Mouse (Mus musculus) midbrain, embryonic 16.5 days (tissue): ENCODE measurements around the gene Bsn. TPM values are rescaled to one million over a fixed set of nuclear protein-coding genes. Genes with fewer than 3 reads are reported as not detected.

ENCODE experiments used
- ATAC-seq: fragments of 200-750 bp; cut with Nextera tagmentation; 2 replicates; pipeline ENCODE4 v1.8.0; 2017; ENCODE audit warnings: moderate TSS enrichment
- H3K27ac ChIP-seq: fragments of 300-500 bp; sonication (generic); 2 replicates; pipeline ENCODE4 v1.5.1; 2014; ENCODE audit warnings: mild to moderate bottlenecking, low read length, mixed read lengths
- H3K27me3 ChIP-seq: fragments of 300-500 bp; sonication (generic); 2 replicates; pipeline ENCODE4 v1.6.1; 2014; ENCODE audit warnings: low read depth, low read length, mixed read lengths; ENCODE audit not compliant: control insufficient read depth, insufficient read depth
- H3K36me3 ChIP-seq: fragments of 300-500 bp; sonication (generic); 2 replicates; pipeline ENCODE4 v1.6.1; 2014; ENCODE audit warnings: mild to moderate bottlenecking, low read length, moderate library complexity, mixed read lengths; ENCODE audit not compliant: control insufficient read depth, insufficient read depth
- H3K4me1 ChIP-seq: fragments of 300-500 bp; sonication (generic); 2 replicates; pipeline ENCODE4 v1.6.1; 2014; ENCODE audit warnings: mild to moderate bottlenecking, low read length, mixed read lengths; ENCODE audit not compliant: control insufficient read depth, insufficient read depth
- H3K4me2 ChIP-seq: fragments of 300-500 bp; sonication (generic); 2 replicates; pipeline ENCODE4 v1.6.1; 2014; ENCODE audit warnings: mild to moderate bottlenecking, low read length, mixed read lengths
- H3K4me3 ChIP-seq: fragments of 300-500 bp; sonication (generic); 2 replicates; pipeline ENCODE4 v1.5.1; 2014; ENCODE audit warnings: low read depth, mild to moderate bottlenecking, low read length, moderate library complexity, mixed read lengths
- H3K9ac ChIP-seq: fragments of 300-500 bp; sonication (generic); 2 replicates; pipeline ENCODE4 v1.6.1; 2014; ENCODE audit warnings: low read depth, low read length, mixed read lengths
- H3K9me3 ChIP-seq: fragments of 300-500 bp; sonication (generic); replicated peaks from 2 replicates; pipeline ENCODE4 v1.6.1; 2014; ENCODE audit warnings: mild to moderate bottlenecking, low read length, mixed read lengths; ENCODE audit not compliant: control insufficient read depth, poor library complexity, severe bottlenecking
- WGBS: fragments of 180-500 bp; shearing (Covaris S2); extraction: QIAGEN DNeasy Blood & Tissue Kit; methylation state at CpG from one replicate; pipeline ENCODE4 v1.1.7; 2014; 5-methylcytosine and 5-hydroxymethylcytosine counted together
- polyA plus RNA-seq: library from polyadenylated mRNA; unstranded; fragments of >200 nt; fragmentation: Nextera tagmentation; extraction: Ambion mirVana; gene quantifications from 2 replicates; pipeline ENCODE4 v1.2.1, GENCODE M21; 2015

The Bsn gene
- polyA plus RNA-seq, 1 experiment from 2014 or later = 8.6 TPM

DNA sequence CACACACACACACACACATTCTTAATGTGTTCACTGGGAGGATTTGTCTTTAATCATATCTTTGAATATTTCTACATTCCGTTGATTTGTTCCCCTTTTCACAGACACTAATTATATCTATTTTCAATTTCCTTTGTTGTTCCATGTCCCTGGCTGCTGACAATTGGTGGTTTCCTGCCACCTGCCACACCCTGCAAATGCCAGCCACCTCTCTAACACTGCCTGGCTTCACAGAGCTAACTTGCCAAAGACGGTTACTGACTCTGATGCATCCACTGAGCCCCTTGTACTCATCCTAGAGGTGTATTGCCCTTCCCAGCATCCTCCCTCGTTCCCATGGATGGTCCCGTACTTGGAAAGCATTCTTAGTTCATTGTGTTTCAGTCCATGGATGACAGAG, 43.7 kb downstream of the Bsn start:
- Histone ChIP-seq H3K36me3 (no peaks in the 10 kb centered on the region), H3K9me3 (no peaks in the 10 kb centered on the region), H3K4me3 (no peak overlapping the region), H3K4me2 (no peak overlapping the region), H3K27me3 (no peaks in the 10 kb centered on the region), H3K9ac (no peak overlapping the region), H3K4me1 (no peaks in the 10 kb centered on the region), H3K27ac (no peak overlapping the region)
- WGBS = 70% methylated on average over 4 of the region's 4 CpGs
- no peak for ATAC-seq

GRCm38 (mm10) chr9:108145740-108146139, 44.4 kb downstream of the Bsn start:
- no peaks in the 10 kb centered on the region for H3K4me1 ChIP-seq
- 72% methylated on average over 6 of the region's 6 CpGs for WGBS
- no peak overlapping the region for H3K4me2 ChIP-seq
- H3K27ac ChIP-seq = no peak overlapping the region
- no peaks in the 10 kb centered on the region for H3K27me3 ChIP-seq
- H3K36me3 ChIP-seq = no peaks in the 10 kb centered on the region
- H3K9me3 ChIP-seq = no peaks in the 10 kb centered on the region
- H3K4me3 ChIP-seq = no peak overlapping the region
- ATAC-seq = no peak
- no peak overlapping the region for H3K9ac ChIP-seq

DNA sequence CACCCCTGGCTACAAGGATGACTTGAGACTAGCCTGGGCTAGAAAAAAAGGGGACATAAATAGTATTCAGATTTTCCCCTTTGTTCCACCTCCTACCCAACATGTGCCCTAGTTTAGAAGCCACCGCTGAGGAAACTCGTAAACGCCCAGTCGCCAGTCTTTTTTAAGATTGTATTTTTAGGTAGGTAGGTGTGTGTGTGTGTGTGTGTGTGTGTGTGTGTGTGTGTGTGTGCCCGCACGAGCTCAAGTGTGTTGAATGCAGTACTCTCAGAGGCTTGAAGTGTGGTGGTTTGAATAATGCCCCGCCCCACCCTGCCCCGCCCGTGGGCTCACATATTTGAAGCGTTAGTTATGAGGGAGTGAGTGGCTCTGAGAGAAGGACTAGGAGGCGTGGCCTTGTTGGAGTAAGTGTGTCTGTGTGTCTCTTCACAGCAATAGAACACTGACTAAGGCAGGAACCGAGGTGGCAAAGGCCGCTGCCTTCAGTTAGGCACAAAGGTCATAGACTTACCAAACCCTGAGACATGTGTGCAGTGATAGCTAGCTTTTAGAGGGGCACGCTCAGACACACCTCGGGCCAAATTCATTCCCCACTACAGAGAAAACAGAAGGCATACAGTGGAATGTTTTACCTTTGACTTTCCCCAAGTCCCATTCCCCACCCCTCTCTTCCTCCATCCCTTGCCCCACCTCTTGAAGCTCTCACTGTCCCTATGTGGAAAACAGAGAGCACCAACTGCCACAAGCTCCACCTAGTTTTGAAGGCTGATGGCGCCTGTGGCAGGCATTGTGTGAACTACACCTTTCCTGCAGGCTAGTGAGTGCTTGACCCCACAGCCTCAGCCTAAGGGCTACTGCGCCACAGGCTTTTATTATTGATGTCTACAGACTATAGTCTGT, 45.6 kb downstream of the Bsn start:
- no peak overlapping the region for H3K27ac ChIP-seq
- no peaks in the 10 kb centered on the region for H3K9me3 ChIP-seq
- H3K27me3 ChIP-seq = no peaks in the 10 kb centered on the region
- H3K4me1 ChIP-seq = no peaks in the 10 kb centered on the region
- no peak overlapping the region for H3K4me3 ChIP-seq
- H3K36me3 ChIP-seq = no peaks in the 10 kb centered on the region
- H3K4me2 ChIP-seq = no peak overlapping the region
- 83% methylated on average over 17 of the region's 17 CpGs for WGBS
- ATAC-seq = no peak
- H3K9ac ChIP-seq = no peak overlapping the region

- Histone ChIP-seq H3K9ac (no peak overlapping the region), H3K4me1 (no peaks in the 10 kb centered on the region), H3K4me3 (no peak overlapping the region), H3K27me3 (no peaks in the 10 kb centered on the region), H3K27ac (no peak overlapping the region), H3K4me2 (no peak overlapping the region), H3K36me3 (peaks cover 8% of the 10 kb centered on the region), H3K9me3 (no peaks in the 10 kb centered on the region)
- 92% methylated on average over 2 of the region's 2 CpGs for WGBS
- no peak for ATAC-seq
These were observed 46.7 kb downstream of the Bsn start for GRCm38 (mm10) chr9:108143470-108143869.

DNA sequence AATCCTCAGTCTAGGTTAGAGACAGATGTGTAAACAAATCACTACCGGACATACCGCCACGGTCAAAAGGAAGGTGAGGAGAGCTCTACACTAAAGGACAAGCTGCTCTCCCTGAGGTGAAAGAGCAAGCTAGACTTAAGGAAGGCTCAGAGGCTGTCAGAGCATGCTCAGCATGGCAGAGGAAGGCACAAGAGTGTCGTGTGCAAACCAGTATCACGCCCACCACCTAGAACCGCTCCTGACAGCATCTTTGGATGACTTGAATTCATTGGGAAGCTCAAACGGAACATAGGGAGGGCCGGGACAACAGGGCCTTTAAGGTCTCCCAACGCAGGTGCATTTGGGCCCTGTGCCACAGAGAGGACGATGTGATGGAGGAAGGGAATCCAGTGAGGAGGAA, 48.8 kb downstream of the Bsn start:
- no peak overlapping the region for H3K27ac ChIP-seq
- H3K4me3 ChIP-seq = no peak overlapping the region
- WGBS = 85% methylated on average over 10 of the region's 10 CpGs
- H3K36me3 ChIP-seq = peaks cover 8% of the 10 kb centered on the region
- H3K9me3 ChIP-seq = no peaks in the 10 kb centered on the region
- no peak overlapping the region for H3K9ac ChIP-seq
- no peak overlapping the region for H3K4me2 ChIP-seq
- no peaks in the 10 kb centered on the region for H3K4me1 ChIP-seq
- no peaks in the 10 kb centered on the region for H3K27me3 ChIP-seq
- ATAC-seq = no peak

- H3K9me3 ChIP-seq = no peaks in the 10 kb centered on the region
- H3K9ac ChIP-seq = no peak overlapping the region
- no peak overlapping the region for H3K27ac ChIP-seq
- no peak overlapping the region for H3K4me3 ChIP-seq
- no peak overlapping the region for H3K4me2 ChIP-seq
- peaks cover 8% of the 10 kb centered on the region for H3K36me3 ChIP-seq
- no peak for ATAC-seq
- WGBS = 79% methylated on average over 7 of the region's 7 CpGs
- no peaks in the 10 kb centered on the region for H3K27me3 ChIP-seq
- H3K4me1 ChIP-seq = no peaks in the 10 kb centered on the region
These were observed 50.1 kb downstream of the Bsn start for GRCm38 (mm10) chr9:108139963-108140695.

- no peaks in the 10 kb centered on the region for H3K4me1 ChIP-seq
- H3K9ac ChIP-seq = no peak overlapping the region
- WGBS = 81% methylated on average over 17 of the region's 17 CpGs
- no peaks in the 10 kb centered on the region for H3K27me3 ChIP-seq
- H3K36me3 ChIP-seq = peaks cover 8% of the 10 kb centered on the region
- no peak overlapping the region for H3K4me2 ChIP-seq
- ATAC-seq = no peak
- no peak overlapping the region for H3K4me3 ChIP-seq
- H3K27ac ChIP-seq = no peak overlapping the region
- no peaks in the 10 kb centered on the region for H3K9me3 ChIP-seq
These were observed 50.8 kb downstream of the Bsn start for GRCm38 (mm10) chr9:108139169-108139962.

DNA sequence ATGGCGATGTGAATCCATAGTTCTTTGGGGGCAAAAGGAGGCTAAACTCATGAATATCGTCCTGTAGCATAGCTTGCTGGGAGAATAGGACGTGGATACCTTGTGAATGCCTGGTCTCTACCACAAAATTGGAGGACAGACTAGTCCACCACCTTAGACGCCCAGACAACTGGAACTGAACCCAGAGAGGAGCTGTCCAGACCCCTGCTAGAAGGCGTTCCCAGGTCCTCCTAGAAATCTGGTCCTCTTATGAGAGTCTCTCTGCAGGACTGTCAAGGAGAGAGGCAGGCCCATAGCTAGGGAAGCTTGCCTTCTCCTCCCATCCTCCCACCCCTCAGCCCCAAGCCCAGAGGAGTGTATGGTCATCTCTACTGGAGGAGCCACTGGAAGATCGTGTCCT, 52.1 kb downstream of the Bsn start:
- H3K9me3 ChIP-seq = no peaks in the 10 kb centered on the region
- no peak overlapping the region for H3K9ac ChIP-seq
- no peaks in the 10 kb centered on the region for H3K4me1 ChIP-seq
- H3K4me2 ChIP-seq = no peak overlapping the region
- no peak for ATAC-seq
- H3K4me3 ChIP-seq = no peak overlapping the region
- H3K27ac ChIP-seq = no peak overlapping the region
- WGBS = 82% methylated on average over 6 of the region's 6 CpGs
- H3K27me3 ChIP-seq = no peaks in the 10 kb centered on the region
- H3K36me3 ChIP-seq = peaks cover 8% of the 10 kb centered on the region
